Comparison of ENCODE assay signal across 8 mouse cellular contexts in genomic region chr6:88011106-88011505, GRCm38 (mm10). TPM values are rescaled to one million over a fixed set of nuclear protein-coding genes. Genes with fewer than 3 reads are reported as not detected.
A peak's percentile ranks its signal among the peaks of the same experiment; 100 is the strongest.
DNase-seq lines count a peak whose midpoint lies in the region; TF ChIP-seq lines count a peak whose summit lies in the region.
"Not testable (repeated sequence)": the region's sequence is repeated elsewhere in the genome, so short reads cannot be mapped to it uniquely, and the experiment has no call there.

No protein-coding gene starts in this region.

- TF ChIP-seq POLR2A in brain, embryonic 14.5 days (IDR thresholded peaks at IDR 0.05; ENCODE audit: borderline replicate concordance, extremely low read depth, insufficient read depth, insufficient read length, poor library complexity, severe bottlenecking): not testable (repeated sequence)

- peak; percentile 56 to 66 for DNase-seq in B cell, adult 2 months
- peak; percentile 43 for DNase-seq in R1 (ENCODE audit: low read depth, low spot score)
- peak; percentile 20 for DNase-seq in brain, embryonic 14.5 days (ENCODE audit: low read depth)
- peak; percentile 74 for DNase-seq in heart, adult 11 months
- peak; percentile 38 for DNase-seq in kidney, adult 18-20 months
- peak; percentile 31 to 48 for DNase-seq in layer of hippocampus, adult 2 months (ENCODE audit: low spot score in 2 of 2)
- peak; percentile 44 for DNase-seq in lung, postnatal 14 days
- peak; percentile 29 for DNase-seq in thymus, postnatal 14 days

- H3K4me3 ChIP-seq in layer of hippocampus, adult 2 months: not testable (repeated sequence)

- peak; percentile 22; the same call in 1 of the 2 replicates for TF ChIP-seq CTCF in brain, embryonic 14.5 days (IDR thresholded peaks at IDR 0.05; ENCODE audit: borderline replicate concordance, extremely low read depth, insufficient read depth, insufficient read length)
- peak; percentile 76 for TF ChIP-seq CTCF in layer of hippocampus, adult 2 months (conservative IDR thresholded peaks at IDR 0.05)

- H3K27ac ChIP-seq in layer of hippocampus, adult 2 months: not testable (repeated sequence)

RNA-seq across cellular contexts. Expression of gene H1fx, which starts 29.7 kb away (rescaled TPM):
- 153 and 175 TPM in 2 replicates for polyA plus RNA-seq in brain, embryonic 14.5 days (2012; rRNA removed)
- total RNA-seq in layer of hippocampus, adult 2 months (2021): 10 to 100 TPM; 65.7 to 68.1 TPM

RNA-seq across cellular contexts. Expression of gene Rab7, which starts 34.0 kb away (rescaled TPM):
- 243 and 306 TPM in 2 replicates for polyA plus RNA-seq in brain, embryonic 14.5 days (2012; rRNA removed)
- 100 to 1,000 TPM; 305 to 332 TPM for total RNA-seq in layer of hippocampus, adult 2 months (2021)

Comparison
In these comparisons a context has a peak if more than half of its experiments do, and no peak if none do; other contexts are left out.
1. DNase-seq: peak in every context shown above with its lines; median percentile 74 in heart, adult 11 months; 61 in B cell, adult 2 months; 44 in lung, postnatal 14 days; 43 in R1; 40 in layer of hippocampus, adult 2 months; 38 in kidney, adult 18-20 months; 29 in thymus, postnatal 14 days; 20 in brain, embryonic 14.5 days.